Mouse (Mus musculus): ENCODE measurements around the gene Dab2ip. TPM values are rescaled to one million over a fixed set of nuclear protein-coding genes. Genes with fewer than 3 reads are reported as not detected.

Gene Dab2ip
- polyA plus RNA-seq, 1 experiment from 2014 or later, result 48.4 TPM

DNA sequence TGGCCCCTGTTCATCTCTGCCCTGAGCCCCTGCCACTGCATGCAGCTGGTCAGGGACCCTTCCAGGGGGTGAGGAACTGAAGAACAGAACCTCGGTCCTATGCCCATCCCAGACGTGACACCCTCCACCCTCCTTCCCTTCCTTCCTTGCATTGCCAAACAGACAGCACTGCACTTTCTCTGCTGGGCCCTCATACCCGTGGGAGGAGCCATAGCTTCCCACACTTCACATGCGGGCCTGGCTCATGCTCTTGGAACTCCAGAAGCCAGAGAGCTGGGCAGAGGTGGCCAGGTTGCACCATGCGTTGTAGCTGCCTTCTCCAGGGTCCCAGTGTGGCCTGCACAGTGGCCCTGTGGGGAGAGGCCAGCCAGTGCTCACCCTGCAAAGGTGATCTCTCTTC, 170.6 kb downstream of the Dab2ip start:
- Histone ChIP-seq H3K27ac (peak overlapping the region; percentile 57; the same call in 1 of the 2 replicates), H3K9me3 (ENCODE audit: control insufficient read depth, low read length) (no peaks in the 10 kb centered on the region), H3K4me1 (replicated peaks; ENCODE audit: control insufficient read depth, insufficient read depth, low read length) (peaks cover 12% of the 10 kb centered on the region), H3K27me3 (ENCODE audit: control insufficient read depth, insufficient read depth, low read length) (no peaks in the 10 kb centered on the region), H3K4me3 (replicated peaks; ENCODE audit: low read length) (no peak overlapping the region), H3K9ac (no peak overlapping the region), H3K4me2 (replicated peaks) (no peak overlapping the region), H3K36me3 (replicated peaks; ENCODE audit: control insufficient read depth, insufficient read depth) (peaks cover 52% of the 10 kb centered on the region)
- WGBS, result 60% methylated on average over 5 of the region's 5 CpGs
- DNase-seq (ENCODE audit: low spot score), result no peak
- ATAC-seq (ENCODE audit: low FRiP score), result 0 out of 2 replicates have a peak, but pooled peaks have one; percentile 19

DNA sequence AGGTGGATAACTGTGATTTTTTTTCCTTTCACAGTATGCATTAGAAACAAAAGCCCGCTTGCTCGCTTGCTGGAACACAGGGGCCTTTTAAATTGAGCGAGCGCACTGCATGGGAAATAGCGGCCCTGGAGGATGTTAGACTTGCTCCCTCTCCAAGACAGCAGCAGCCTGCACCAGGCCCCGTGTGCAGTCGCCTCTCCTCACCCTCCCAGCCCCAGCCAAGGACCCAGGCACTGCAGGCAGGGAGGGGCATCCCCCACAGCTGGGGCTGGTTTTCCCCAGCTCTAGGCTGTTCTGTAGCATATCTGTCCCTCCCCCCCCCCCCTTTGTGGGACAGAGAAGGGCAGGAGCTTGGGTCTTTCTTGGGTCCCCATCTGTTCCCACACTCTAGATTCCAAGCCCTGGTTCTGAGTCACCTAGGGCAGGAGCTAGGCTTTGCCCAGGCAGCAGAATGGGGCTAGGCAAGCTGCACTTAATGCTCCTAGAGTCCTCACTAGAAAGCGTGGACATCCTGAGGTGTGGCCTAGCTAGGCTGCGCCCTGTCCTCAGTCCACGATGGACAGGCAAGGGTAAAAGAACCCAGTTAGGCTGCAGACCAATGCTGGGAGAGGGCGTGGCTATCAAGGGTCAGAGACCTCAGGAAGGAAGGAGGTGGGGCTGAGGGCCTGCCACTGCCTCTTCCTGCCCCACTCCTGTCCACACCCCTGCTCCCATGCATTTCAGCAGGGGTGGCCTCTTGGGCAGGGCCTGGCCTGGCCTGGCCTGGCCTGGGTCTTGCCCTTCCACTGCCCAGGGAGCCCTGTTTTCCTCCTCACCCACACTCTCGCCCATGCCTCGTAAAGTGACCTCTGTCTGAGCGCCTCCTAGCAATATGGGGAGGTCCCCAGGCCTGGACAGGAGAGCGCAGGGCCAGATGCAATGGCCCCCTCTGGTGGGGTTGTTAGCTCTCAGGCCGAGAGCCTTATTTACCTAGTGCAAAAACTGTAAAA, 171.3 kb downstream of the Dab2ip start:
- DNase-seq (ENCODE audit: low spot score), result no peak
- H3K9ac ChIP-seq, result no peak overlapping the region
- H3K36me3 ChIP-seq (replicated peaks; ENCODE audit: control insufficient read depth, insufficient read depth), result peaks cover 50% of the 10 kb centered on the region
- H3K4me2 ChIP-seq (replicated peaks), result no peak overlapping the region
- H3K27me3 ChIP-seq (ENCODE audit: control insufficient read depth, insufficient read depth, low read length), result no peaks in the 10 kb centered on the region
- no peak overlapping the region for H3K4me3 ChIP-seq (replicated peaks; ENCODE audit: low read length)
- H3K4me1 ChIP-seq (replicated peaks; ENCODE audit: control insufficient read depth, insufficient read depth, low read length), result peaks cover 12% of the 10 kb centered on the region
- WGBS, result 49% methylated on average over 16 of the region's 16 CpGs
- H3K27ac ChIP-seq, result peak overlapping the region; percentile 44; the same call in 1 of the 2 replicates
- no peaks in the 10 kb centered on the region for H3K9me3 ChIP-seq (ENCODE audit: control insufficient read depth, low read length)
- peak; percentile 21; the same call in 1 of the 2 replicates for ATAC-seq (ENCODE audit: low FRiP score)

DNA sequence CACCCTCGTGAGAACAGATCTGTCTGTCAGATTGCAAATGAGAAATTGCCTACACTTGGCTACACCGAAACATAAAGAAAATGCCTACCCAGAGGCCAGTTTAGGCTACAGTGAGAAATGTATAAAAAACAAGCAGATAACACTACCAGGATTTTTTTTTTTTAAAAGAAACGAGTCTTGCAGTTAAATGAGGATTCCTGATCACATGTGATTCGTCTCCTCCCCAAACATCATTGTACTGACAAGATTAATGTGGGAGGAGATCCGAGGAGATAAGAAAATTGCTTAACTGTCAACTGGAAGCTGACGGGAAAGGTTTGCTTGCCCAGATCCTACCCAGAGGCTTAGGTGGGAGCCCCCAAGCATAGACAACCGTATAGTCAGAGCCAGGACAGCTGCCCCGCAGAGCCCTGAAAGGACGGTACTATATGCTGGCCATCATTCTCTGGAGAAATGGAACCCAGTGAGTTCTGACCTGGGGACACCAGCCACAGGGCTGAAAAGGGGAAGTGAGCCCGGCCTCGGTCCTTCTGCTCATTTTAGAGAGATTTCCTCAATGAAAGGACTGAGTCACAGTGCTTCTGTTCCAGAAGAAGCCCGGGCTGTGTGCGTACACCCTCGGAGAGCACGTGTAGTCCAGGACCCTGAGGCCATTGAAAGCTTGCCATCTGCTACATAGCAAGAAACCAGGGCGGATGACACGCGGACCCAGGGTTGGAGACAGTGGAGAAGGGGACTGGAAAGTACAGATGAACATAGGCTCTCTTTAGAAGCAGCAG, 173.8 kb downstream of the Dab2ip start:
- Histone ChIP-seq H3K9ac (0 out of 2 replicates have a peak overlapping the region, but pooled peaks have one; percentile 9), H3K4me1 (replicated peaks; ENCODE audit: control insufficient read depth, insufficient read depth, low read length) (peaks cover 12% of the 10 kb centered on the region), H3K27me3 (ENCODE audit: control insufficient read depth, insufficient read depth, low read length) (no peaks in the 10 kb centered on the region), H3K36me3 (replicated peaks; ENCODE audit: control insufficient read depth, insufficient read depth) (peaks cover 35% of the 10 kb centered on the region), H3K4me2 (replicated peaks) (no peak overlapping the region), H3K4me3 (replicated peaks; ENCODE audit: low read length) (no peak overlapping the region), H3K27ac (peak overlapping the region; percentile 51; the same call in 1 of the 2 replicates), H3K9me3 (ENCODE audit: control insufficient read depth, low read length) (no peaks in the 10 kb centered on the region)
- DNase-seq (ENCODE audit: low spot score), result no peak
- 52% methylated on average over 18 of the region's 18 CpGs for WGBS
- ATAC-seq (ENCODE audit: low FRiP score), result no peak

DNA sequence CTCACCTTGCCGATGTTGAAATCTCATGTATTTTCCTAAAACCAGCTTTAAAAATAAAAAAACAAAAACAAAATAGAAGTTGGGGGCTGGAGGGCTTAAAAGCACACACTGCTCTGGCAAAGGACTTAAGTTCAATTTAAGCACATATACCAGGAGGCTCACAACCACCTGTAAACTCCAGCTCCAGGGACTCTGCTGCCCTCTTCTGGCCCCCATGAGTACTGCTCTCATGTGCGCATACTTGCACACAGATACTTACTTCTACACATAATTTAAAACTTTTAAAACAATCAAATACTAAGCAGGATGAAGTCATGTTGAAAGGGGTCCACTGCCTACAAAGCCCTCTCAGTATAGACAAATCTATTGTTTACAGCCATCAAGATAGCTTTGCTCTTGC, 176.9 kb downstream of the Dab2ip start:
- Histone ChIP-seq H3K4me1 (replicated peaks; ENCODE audit: control insufficient read depth, insufficient read depth, low read length) (no peaks in the 10 kb centered on the region; the same call in 1 of the 2 replicates), H3K9ac (no peak overlapping the region), H3K4me2 (replicated peaks) (no peak overlapping the region), H3K27ac (no peak overlapping the region), H3K36me3 (replicated peaks; ENCODE audit: control insufficient read depth, insufficient read depth) (peaks cover 4% of the 10 kb centered on the region), H3K4me3 (replicated peaks; ENCODE audit: low read length) (no peak overlapping the region), H3K9me3 (ENCODE audit: control insufficient read depth, low read length) (no peaks in the 10 kb centered on the region), H3K27me3 (ENCODE audit: control insufficient read depth, insufficient read depth, low read length) (no peaks in the 10 kb centered on the region)
- DNase-seq (ENCODE audit: low spot score), result no peak
- ATAC-seq (ENCODE audit: low FRiP score), result no peak
- WGBS, result 97% methylated on average over 2 of the region's 2 CpGs

DNA sequence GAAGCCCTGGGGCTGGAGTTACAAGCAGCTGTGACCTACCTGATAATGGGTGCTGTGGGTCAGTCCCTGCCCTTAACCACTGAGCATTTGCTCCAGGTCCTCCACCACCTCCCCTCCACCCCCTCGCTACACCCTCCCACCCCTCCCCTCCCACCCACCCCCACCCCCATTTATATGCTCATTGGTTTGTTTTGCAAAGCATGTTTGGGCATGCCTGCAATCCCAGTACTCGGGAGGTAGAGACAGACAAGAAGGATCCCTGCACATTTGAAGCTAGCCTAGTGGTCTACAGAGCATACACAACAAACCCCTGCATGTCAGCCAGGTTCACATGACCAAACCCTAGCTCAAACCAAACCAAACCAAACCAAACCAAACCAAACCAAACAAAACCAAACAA, 178.0 kb downstream of the Dab2ip start:
- Histone ChIP-seq H3K27me3 (ENCODE audit: control insufficient read depth, insufficient read depth, low read length) (no peaks in the 10 kb centered on the region), H3K36me3 (replicated peaks; ENCODE audit: control insufficient read depth, insufficient read depth) (no peaks in the 10 kb centered on the region), H3K27ac (no peak overlapping the region), H3K4me2 (replicated peaks) (no peak overlapping the region), H3K4me3 (replicated peaks; ENCODE audit: low read length) (no peak overlapping the region), H3K9ac (no peak overlapping the region), H3K9me3 (ENCODE audit: control insufficient read depth, low read length) (no peaks in the 10 kb centered on the region), H3K4me1 (replicated peaks; ENCODE audit: control insufficient read depth, insufficient read depth, low read length) (no peaks in the 10 kb centered on the region; the same call in 1 of the 2 replicates)
- DNase-seq (ENCODE audit: low spot score) (no peak), ATAC-seq (ENCODE audit: low FRiP score) (no peak)
- WGBS, result 66% methylated on average over 2 of the region's 2 CpGs

DNA sequence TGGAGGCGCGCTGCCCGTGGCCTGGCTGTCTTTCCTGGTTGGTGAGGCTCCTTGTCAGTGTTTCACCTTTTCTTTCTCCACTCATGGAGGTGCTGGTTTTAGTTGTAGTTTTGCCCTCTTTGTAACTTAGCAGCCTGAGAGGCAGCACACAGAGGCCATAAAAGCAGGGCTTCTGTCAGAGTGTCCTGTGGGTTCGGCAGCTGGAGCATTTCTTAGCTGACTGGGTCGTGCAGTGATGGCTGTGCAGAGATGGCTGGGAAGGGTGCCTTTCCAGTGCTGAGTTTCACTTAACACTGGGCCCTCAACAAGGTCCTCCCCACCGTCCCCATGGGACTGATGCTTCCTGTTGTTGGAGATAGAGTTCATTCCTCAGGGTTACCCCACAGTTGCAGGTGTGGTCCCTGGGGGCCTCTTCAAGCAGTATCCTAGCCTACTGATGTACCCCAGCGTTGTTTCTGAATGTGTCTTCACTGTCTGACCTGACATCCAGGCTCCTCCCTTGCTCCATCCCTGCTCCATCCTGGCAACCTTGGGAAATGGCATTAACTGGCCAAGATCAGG, 179.5 kb downstream of the Dab2ip start:
- H3K27me3 ChIP-seq (ENCODE audit: control insufficient read depth, insufficient read depth, low read length), result no peaks in the 10 kb centered on the region
- H3K9me3 ChIP-seq (ENCODE audit: control insufficient read depth, low read length), result no peaks in the 10 kb centered on the region
- ATAC-seq (ENCODE audit: low FRiP score) (no peak), DNase-seq (ENCODE audit: low spot score) (no peak)
- no peak overlapping the region for H3K27ac ChIP-seq
- no peaks in the 10 kb centered on the region for H3K36me3 ChIP-seq (replicated peaks; ENCODE audit: control insufficient read depth, insufficient read depth)
- no peak overlapping the region for H3K9ac ChIP-seq
- H3K4me1 ChIP-seq (replicated peaks; ENCODE audit: control insufficient read depth, insufficient read depth, low read length), result no peaks in the 10 kb centered on the region
- no peak overlapping the region for H3K4me2 ChIP-seq (replicated peaks)
- WGBS, result 80% methylated on average over 7 of the region's 7 CpGs
- no peak overlapping the region for H3K4me3 ChIP-seq (replicated peaks; ENCODE audit: low read length)

DNA sequence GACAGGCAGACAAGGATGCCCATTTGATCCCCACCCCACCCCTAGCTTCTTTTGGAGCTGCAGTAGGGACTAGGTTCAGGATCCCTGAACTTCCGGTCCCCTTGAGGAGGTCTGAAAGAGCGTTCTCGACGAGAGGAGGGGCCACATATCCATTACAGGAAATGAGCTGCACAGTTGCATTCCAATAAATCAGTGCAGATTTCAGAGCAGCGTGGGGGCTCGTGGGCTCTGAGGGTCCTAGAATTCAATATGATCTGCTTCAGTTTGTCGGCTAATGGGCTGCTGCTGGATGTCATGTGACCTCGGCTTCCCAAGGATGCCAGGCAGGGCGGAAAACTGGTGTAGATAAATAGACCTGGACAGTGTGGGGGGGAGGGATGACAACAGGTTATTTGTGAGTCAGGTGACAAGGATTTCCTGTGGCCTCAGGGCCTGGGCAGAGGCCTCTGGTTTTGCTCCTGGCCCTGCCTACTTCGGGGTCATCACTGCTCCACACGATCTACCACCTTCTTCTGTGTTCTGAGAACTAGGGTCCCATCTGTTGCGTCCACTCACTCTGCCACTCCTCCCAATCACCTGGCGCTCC, 181.7 kb downstream of the Dab2ip start:
- ATAC-seq (ENCODE audit: low FRiP score), result peak; percentile 16; the same call in 1 of the 2 replicates
- no peak for DNase-seq (ENCODE audit: low spot score)
- Histone ChIP-seq H3K36me3 (replicated peaks; ENCODE audit: control insufficient read depth, insufficient read depth) (no peaks in the 10 kb centered on the region), H3K9ac (no peak overlapping the region), H3K4me2 (replicated peaks) (no peak overlapping the region), H3K9me3 (ENCODE audit: control insufficient read depth, low read length) (no peaks in the 10 kb centered on the region), H3K4me1 (replicated peaks; ENCODE audit: control insufficient read depth, insufficient read depth, low read length) (no peaks in the 10 kb centered on the region), H3K27me3 (ENCODE audit: control insufficient read depth, insufficient read depth, low read length) (no peaks in the 10 kb centered on the region), H3K4me3 (replicated peaks; ENCODE audit: low read length) (no peak overlapping the region), H3K27ac (no peak overlapping the region)
- WGBS, result 67% methylated on average over 13 of the region's 13 CpGs

DNA sequence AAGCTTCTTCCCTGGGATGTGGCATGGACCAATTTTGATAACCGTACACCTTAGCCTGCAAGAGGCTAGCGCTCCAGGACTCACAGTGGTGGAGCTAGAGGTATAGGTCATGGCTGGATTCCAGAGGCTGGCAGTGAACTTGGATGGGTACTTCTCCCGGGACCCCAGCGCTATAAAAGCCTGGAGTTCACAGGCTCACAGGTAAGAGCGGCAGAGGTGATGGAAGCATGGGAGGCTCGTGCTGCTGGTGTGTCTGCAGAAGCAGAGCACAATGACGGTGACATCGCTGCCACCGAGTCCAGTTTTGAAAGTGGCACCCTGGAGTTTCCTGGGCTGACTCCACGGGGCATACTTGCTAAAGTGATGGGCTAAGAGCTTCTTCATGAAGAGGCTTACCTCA, 187.8 kb downstream of the Dab2ip start:
- Histone ChIP-seq H3K4me3 (replicated peaks; ENCODE audit: low read length) (no peak overlapping the region), H3K27me3 (ENCODE audit: control insufficient read depth, insufficient read depth, low read length) (no peaks in the 10 kb centered on the region), H3K36me3 (replicated peaks; ENCODE audit: control insufficient read depth, insufficient read depth) (no peaks in the 10 kb centered on the region), H3K9me3 (ENCODE audit: control insufficient read depth, low read length) (no peaks in the 10 kb centered on the region), H3K4me2 (replicated peaks) (no peak overlapping the region), H3K4me1 (replicated peaks; ENCODE audit: control insufficient read depth, insufficient read depth, low read length) (peaks cover 12% of the 10 kb centered on the region; the same call in 1 of the 2 replicates), H3K9ac (no peak overlapping the region), H3K27ac (no peak overlapping the region)
- ATAC-seq (ENCODE audit: low FRiP score) (no peak), DNase-seq (ENCODE audit: low spot score) (no peak)
- WGBS, result 89% methylated on average over 10 of the region's 10 CpGs
